Mouse (Mus musculus): Measurements from ENCODE around the gene Add2. TPM values are rescaled to one million over a fixed set of nuclear protein-coding genes. Genes with fewer than 3 reads are reported as not detected.
A peak's percentile ranks its signal among the peaks of the same experiment; 100 is the strongest.

Add2 gene
- polyA plus RNA-seq, 1 experiment from 2014 or later = 1.7 TPM

DNA sequence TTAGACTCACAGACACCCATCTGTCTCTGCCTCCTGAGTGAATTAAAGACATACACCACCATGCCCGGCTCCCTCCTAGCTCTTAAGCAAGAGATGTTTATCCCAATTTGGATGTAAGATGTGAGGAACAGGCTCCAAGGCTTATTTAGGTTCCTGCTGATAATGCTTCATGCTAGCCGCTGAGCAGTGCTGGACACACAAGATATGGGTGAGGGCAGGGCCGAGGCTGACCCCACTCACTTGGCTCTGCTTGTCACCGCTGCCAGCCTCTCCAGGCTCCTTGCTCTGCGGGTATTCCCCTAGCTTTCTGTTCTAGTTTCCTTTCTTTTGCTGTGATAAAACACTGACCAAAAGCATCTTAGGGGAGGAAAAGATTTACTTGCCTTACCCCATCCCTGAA is 25.1 kb downstream of the Add2 start:
- WGBS = 50% methylated on average over 5 of the region's 5 CpGs
- Histone ChIP-seq H3K27me3 (ENCODE audit: control insufficient read depth, insufficient read depth, low read length) (no peaks in the 10 kb centered on the region), H3K4me2 (ENCODE audit: low read depth, low read length) (no peak overlapping the region), H3K27ac (ENCODE audit: low read length) (no peak overlapping the region), H3K9ac (ENCODE audit: low read length) (no peak overlapping the region), H3K36me3 (ENCODE audit: control insufficient read depth, insufficient read depth) (no peaks in the 10 kb centered on the region), H3K9me3 (replicated peaks; ENCODE audit: control insufficient read depth, low read length) (no peaks in the 10 kb centered on the region), H3K4me3 (ENCODE audit: low read length) (no peak overlapping the region), H3K4me1 (ENCODE audit: control insufficient read depth, insufficient read depth, low read length) (peaks cover 5% of the 10 kb centered on the region; the same call in 1 of the 2 replicates)
- ATAC-seq (replicated peaks; ENCODE audit: extremely low read depth, insufficient read depth, low FRiP score) = 0 out of 2 replicates have a peak, but pooled peaks have one; percentile 32

DNA sequence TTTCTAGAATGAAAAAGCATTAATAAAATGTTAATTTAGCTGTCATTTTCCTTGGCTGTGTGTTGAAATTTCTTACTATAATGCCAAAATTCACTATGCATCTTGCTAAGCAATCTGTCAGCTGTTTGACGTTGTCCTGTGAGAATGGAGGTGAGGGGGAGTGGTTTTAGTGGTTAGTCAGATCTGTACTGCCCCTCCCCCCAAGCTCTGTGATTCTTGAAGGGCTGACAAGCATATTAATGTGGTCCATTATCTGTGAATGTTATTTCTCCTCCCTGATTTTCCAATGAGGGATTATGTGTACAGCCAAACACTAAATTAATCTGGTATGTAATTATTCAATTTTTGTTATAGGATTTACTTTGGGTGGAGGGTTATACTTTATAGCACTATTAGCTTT is 30.0 kb downstream of the Add2 start:
- 0% methylated on average over 1 of the region's 1 CpGs for WGBS
- Histone ChIP-seq H3K27ac (ENCODE audit: low read length) (no peak overlapping the region), H3K4me2 (ENCODE audit: low read depth, low read length) (no peak overlapping the region), H3K9me3 (replicated peaks; ENCODE audit: control insufficient read depth, low read length) (no peaks in the 10 kb centered on the region), H3K36me3 (ENCODE audit: control insufficient read depth, insufficient read depth) (no peaks in the 10 kb centered on the region), H3K27me3 (ENCODE audit: control insufficient read depth, insufficient read depth, low read length) (no peaks in the 10 kb centered on the region), H3K4me1 (ENCODE audit: control insufficient read depth, insufficient read depth, low read length) (no peaks in the 10 kb centered on the region), H3K4me3 (ENCODE audit: low read length) (no peak overlapping the region), H3K9ac (ENCODE audit: low read length) (no peak overlapping the region)
- no peak for ATAC-seq (replicated peaks; ENCODE audit: extremely low read depth, insufficient read depth, low FRiP score)

- Histone ChIP-seq H3K27ac (ENCODE audit: low read length) (no peak overlapping the region), H3K4me1 (ENCODE audit: control insufficient read depth, insufficient read depth, low read length) (no peaks in the 10 kb centered on the region), H3K4me2 (ENCODE audit: low read depth, low read length) (no peak overlapping the region), H3K9ac (ENCODE audit: low read length) (no peak overlapping the region), H3K27me3 (ENCODE audit: control insufficient read depth, insufficient read depth, low read length) (no peaks in the 10 kb centered on the region), H3K36me3 (ENCODE audit: control insufficient read depth, insufficient read depth) (no peaks in the 10 kb centered on the region), H3K4me3 (ENCODE audit: low read length) (no peak overlapping the region), H3K9me3 (replicated peaks; ENCODE audit: control insufficient read depth, low read length) (no peaks in the 10 kb centered on the region)
- 38% methylated on average over 7 of the region's 7 CpGs for WGBS
- no peak for ATAC-seq (replicated peaks; ENCODE audit: extremely low read depth, insufficient read depth, low FRiP score)
These were observed 30.8 kb downstream of the Add2 start for GRCm38 (mm10) chr6:86059151-86059853.

DNA sequence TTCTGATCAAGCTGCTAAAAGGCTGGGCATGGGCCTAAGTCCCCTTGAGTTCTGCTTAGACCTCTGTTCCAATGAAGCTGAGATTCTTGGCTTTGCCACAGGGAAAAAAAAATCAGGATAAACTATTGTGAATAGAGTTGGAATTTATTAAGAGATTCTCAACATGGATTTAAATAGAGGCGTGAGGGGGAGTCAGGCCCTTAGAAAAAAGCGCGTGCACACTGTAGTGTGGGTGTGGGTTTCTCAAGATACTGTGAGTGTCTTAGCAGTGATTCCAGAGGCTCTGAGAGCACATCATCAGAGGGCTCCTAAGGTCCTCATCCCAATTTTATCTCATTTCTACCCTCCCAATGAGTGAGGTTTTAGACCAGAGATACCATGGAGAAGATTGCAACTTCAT is 31.7 kb downstream of the Add2 start:
- H3K27ac ChIP-seq (ENCODE audit: low read length) = no peak overlapping the region
- no peaks in the 10 kb centered on the region for H3K4me1 ChIP-seq (ENCODE audit: control insufficient read depth, insufficient read depth, low read length)
- no peaks in the 10 kb centered on the region for H3K36me3 ChIP-seq (ENCODE audit: control insufficient read depth, insufficient read depth)
- no peak overlapping the region for H3K9ac ChIP-seq (ENCODE audit: low read length)
- no peak overlapping the region for H3K4me3 ChIP-seq (ENCODE audit: low read length)
- H3K4me2 ChIP-seq (ENCODE audit: low read depth, low read length) = no peak overlapping the region
- no peaks in the 10 kb centered on the region for H3K9me3 ChIP-seq (replicated peaks; ENCODE audit: control insufficient read depth, low read length)
- 85% methylated on average over 3 of the region's 3 CpGs for WGBS
- no peak for ATAC-seq (replicated peaks; ENCODE audit: extremely low read depth, insufficient read depth, low FRiP score)
- no peaks in the 10 kb centered on the region for H3K27me3 ChIP-seq (ENCODE audit: control insufficient read depth, insufficient read depth, low read length)

DNA sequence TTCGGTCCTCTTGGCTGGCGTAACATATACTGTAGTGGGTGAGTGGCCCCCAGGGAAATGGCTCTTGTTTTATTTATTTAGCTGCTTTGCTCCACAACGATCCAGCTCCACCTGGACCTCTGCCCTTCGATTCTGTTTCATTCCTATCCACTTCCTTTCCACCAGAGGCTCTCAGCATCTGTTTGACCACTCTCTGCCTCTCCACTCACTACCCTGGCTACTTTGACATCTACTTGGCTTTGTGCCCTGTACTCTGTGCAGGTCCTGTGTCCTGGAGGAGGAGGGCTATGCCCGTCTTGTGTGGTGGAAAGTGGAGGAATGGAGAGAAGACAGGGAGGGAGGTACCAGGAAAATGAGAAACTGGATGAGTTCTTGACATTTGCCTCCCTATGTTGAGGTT is 33.7 kb downstream of the Add2 start:
- ATAC-seq (replicated peaks; ENCODE audit: extremely low read depth, insufficient read depth, low FRiP score) = no peak
- H3K36me3 ChIP-seq (ENCODE audit: control insufficient read depth, insufficient read depth) = no peaks in the 10 kb centered on the region
- H3K27me3 ChIP-seq (ENCODE audit: control insufficient read depth, insufficient read depth, low read length) = no peaks in the 10 kb centered on the region; the same call in 1 of the 2 replicates
- H3K4me1 ChIP-seq (ENCODE audit: control insufficient read depth, insufficient read depth, low read length) = no peaks in the 10 kb centered on the region
- H3K4me2 ChIP-seq (ENCODE audit: low read depth, low read length) = no peak overlapping the region
- H3K9me3 ChIP-seq (replicated peaks; ENCODE audit: control insufficient read depth, low read length) = no peaks in the 10 kb centered on the region
- H3K27ac ChIP-seq (ENCODE audit: low read length) = no peak overlapping the region
- H3K9ac ChIP-seq (ENCODE audit: low read length) = no peak overlapping the region
- H3K4me3 ChIP-seq (ENCODE audit: low read length) = no peak overlapping the region
- 46% methylated on average over 5 of the region's 5 CpGs for WGBS

DNA sequence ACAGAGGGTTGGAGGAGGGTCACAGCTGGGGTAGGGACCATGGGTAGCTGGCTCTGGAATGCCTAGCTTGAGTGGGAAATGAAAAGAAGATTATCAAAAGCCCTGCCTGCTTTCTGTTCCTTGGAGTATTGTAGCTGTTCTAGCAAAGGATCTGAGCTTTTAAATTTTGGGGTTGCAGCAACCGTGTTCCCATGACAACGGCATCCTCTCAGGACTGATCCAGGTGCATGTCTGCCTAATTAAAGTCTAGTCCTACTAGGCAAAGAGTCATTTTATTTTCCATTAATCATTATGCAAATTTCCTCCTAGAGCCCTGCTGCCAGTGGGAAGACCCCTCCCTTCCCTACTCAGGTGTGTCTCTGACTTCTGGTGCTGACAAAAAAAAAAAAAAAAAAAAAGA is 34.2 kb downstream of the Add2 start:
- no peaks in the 10 kb centered on the region; the same call in 1 of the 2 replicates for H3K27me3 ChIP-seq (ENCODE audit: control insufficient read depth, insufficient read depth, low read length)
- no peak overlapping the region for H3K4me3 ChIP-seq (ENCODE audit: low read length)
- no peak overlapping the region for H3K27ac ChIP-seq (ENCODE audit: low read length)
- no peaks in the 10 kb centered on the region for H3K4me1 ChIP-seq (ENCODE audit: control insufficient read depth, insufficient read depth, low read length)
- no peak overlapping the region for H3K4me2 ChIP-seq (ENCODE audit: low read depth, low read length)
- no peaks in the 10 kb centered on the region for H3K36me3 ChIP-seq (ENCODE audit: control insufficient read depth, insufficient read depth)
- no peak overlapping the region for H3K9ac ChIP-seq (ENCODE audit: low read length)
- no peaks in the 10 kb centered on the region for H3K9me3 ChIP-seq (replicated peaks; ENCODE audit: control insufficient read depth, low read length)
- no peak for ATAC-seq (replicated peaks; ENCODE audit: extremely low read depth, insufficient read depth, low FRiP score)
- WGBS = 91% methylated on average over 2 of the region's 2 CpGs

GRCm38 (mm10) chr6:86064318-86065016 is 36.0 kb downstream of the Add2 start:
- WGBS = 58% methylated on average over 6 of the region's 6 CpGs
- ATAC-seq (replicated peaks; ENCODE audit: extremely low read depth, insufficient read depth, low FRiP score) = no peak
- H3K36me3 ChIP-seq (ENCODE audit: control insufficient read depth, insufficient read depth) = no peaks in the 10 kb centered on the region
- no peaks in the 10 kb centered on the region for H3K4me1 ChIP-seq (ENCODE audit: control insufficient read depth, insufficient read depth, low read length)
- H3K9ac ChIP-seq (ENCODE audit: low read length) = no peak overlapping the region
- H3K27ac ChIP-seq (ENCODE audit: low read length) = no peak overlapping the region
- H3K4me3 ChIP-seq (ENCODE audit: low read length) = no peak overlapping the region
- no peak overlapping the region for H3K4me2 ChIP-seq (ENCODE audit: low read depth, low read length)
- H3K9me3 ChIP-seq (replicated peaks; ENCODE audit: control insufficient read depth, low read length) = no peaks in the 10 kb centered on the region
- H3K27me3 ChIP-seq (ENCODE audit: control insufficient read depth, insufficient read depth, low read length) = no peaks in the 10 kb centered on the region; the same call in 1 of the 2 replicates

DNA sequence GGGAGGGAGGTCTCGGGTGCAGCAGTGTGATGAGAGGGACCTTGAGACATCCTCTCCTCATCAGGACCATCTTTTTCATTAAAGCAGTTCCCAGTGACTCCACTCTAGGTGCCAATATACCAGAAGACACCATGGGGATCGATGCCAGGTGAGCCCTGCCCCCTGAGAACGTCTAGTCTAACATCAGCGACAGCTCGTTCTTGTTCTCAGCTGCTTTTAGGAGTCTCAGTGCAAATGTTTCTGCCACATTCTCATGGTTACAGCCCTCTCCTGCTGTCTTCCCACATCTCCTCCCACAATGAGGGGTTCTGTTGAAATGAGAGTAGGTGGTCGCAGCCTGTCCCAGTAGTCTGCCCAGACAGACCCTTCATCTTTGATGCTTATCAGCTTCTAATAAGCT is 38.2 kb downstream of the Add2 start:
- H3K9ac ChIP-seq (ENCODE audit: low read length) = no peak overlapping the region

GRCm38 (mm10) chr6:86067145-86067544 is 38.7 kb downstream of the Add2 start:
- H3K27ac ChIP-seq (ENCODE audit: low read length) = no peak overlapping the region
- H3K9me3 ChIP-seq (replicated peaks; ENCODE audit: control insufficient read depth, low read length) = no peaks in the 10 kb centered on the region
- H3K4me2 ChIP-seq (ENCODE audit: low read depth, low read length) = no peak overlapping the region
- 43% methylated on average over 5 of the region's 5 CpGs for WGBS
- no peaks in the 10 kb centered on the region for H3K4me1 ChIP-seq (ENCODE audit: control insufficient read depth, insufficient read depth, low read length)
- no peak overlapping the region for H3K4me3 ChIP-seq (ENCODE audit: low read length)
- H3K27me3 ChIP-seq (ENCODE audit: control insufficient read depth, insufficient read depth, low read length) = no peaks in the 10 kb centered on the region; the same call in 1 of the 2 replicates
- no peak overlapping the region for H3K9ac ChIP-seq (ENCODE audit: low read length)
- ATAC-seq (replicated peaks; ENCODE audit: extremely low read depth, insufficient read depth, low FRiP score) = no peak
- no peaks in the 10 kb centered on the region for H3K36me3 ChIP-seq (ENCODE audit: control insufficient read depth, insufficient read depth)

More for the DNA sequence above, 38.2 kb downstream of the Add2 start:
- ATAC-seq (replicated peaks; ENCODE audit: extremely low read depth, insufficient read depth, low FRiP score) = no peak
- H3K4me3 ChIP-seq (ENCODE audit: low read length) = no peak overlapping the region
- 75% methylated on average over 6 of the region's 6 CpGs for WGBS
- no peaks in the 10 kb centered on the region; the same call in 1 of the 2 replicates for H3K27me3 ChIP-seq (ENCODE audit: control insufficient read depth, insufficient read depth, low read length)
- H3K4me1 ChIP-seq (ENCODE audit: control insufficient read depth, insufficient read depth, low read length) = no peaks in the 10 kb centered on the region
- no peak overlapping the region for H3K27ac ChIP-seq (ENCODE audit: low read length)
- no peaks in the 10 kb centered on the region for H3K36me3 ChIP-seq (ENCODE audit: control insufficient read depth, insufficient read depth)
- H3K9me3 ChIP-seq (replicated peaks; ENCODE audit: control insufficient read depth, low read length) = no peaks in the 10 kb centered on the region
- no peak overlapping the region for H3K4me2 ChIP-seq (ENCODE audit: low read depth, low read length)
